Mouse (Mus musculus) bone marrow macrophage, adult 2 months (primary cell): ENCODE measurements around the gene Tecpr2.

Experiments used
- CTCF ChIP-seq: IDR thresholded peaks from 2 replicates; pipeline ENCODE4 v1.5.1; 2012; ENCODE audit warnings: low read depth, mild to moderate bottlenecking, low read length, moderate library complexity
- POLR2A ChIP-seq: IDR thresholded peaks from 2 replicates; pipeline ENCODE4 v1.6.1; 2012; ENCODE audit warnings: mild to moderate bottlenecking, low read depth, low read length, borderline replicate concordance

DNA sequence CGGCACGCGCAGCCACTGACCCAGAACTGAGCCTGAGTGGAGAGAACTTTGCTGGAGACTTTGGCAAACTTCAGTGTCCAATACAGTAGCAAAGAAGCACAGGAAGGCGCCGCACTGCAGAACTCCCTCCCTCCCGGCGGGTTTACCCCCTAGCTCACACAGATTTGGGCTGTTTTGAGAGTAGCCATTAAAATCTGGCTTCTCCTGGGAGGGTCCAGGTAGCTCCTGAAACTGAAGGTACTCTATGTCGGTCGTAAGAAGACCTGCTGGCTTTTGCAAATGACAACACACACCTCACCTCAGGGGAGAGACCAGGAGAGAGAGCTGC lies 38.2 kb upstream of the Tecpr2 start:
- TF ChIP-seq CTCF (no peak), POLR2A (no peak)
